Mouse (Mus musculus) liver, embryonic 16.5 days (tissue): Measurements from ENCODE around the gene Utrn. TPM values are rescaled to one million over a fixed set of nuclear protein-coding genes. Genes with fewer than 3 reads are reported as not detected.

Experiments used
- ATAC-seq: fragments of 200-750 bp; cut with Nextera tagmentation; 2 replicates; pipeline ENCODE4 v1.8.0; 2017; ENCODE audit warnings: low read depth, mild to moderate bottlenecking, moderate number of reproducible peaks, moderate library complexity
- H3K27ac ChIP-seq: fragments of 300-500 bp; sonication (generic); 2 replicates; pipeline ENCODE4 v1.5.1; 2014; ENCODE audit warnings: mild to moderate bottlenecking, low read length
- H3K27me3 ChIP-seq: fragments of 300-500 bp; sonication (generic); 2 replicates; pipeline ENCODE4 v1.6.1; 2014; ENCODE audit warnings: low read depth, low read length, mixed read lengths; ENCODE audit not compliant: control insufficient read depth, insufficient read depth
- H3K36me3 ChIP-seq: fragments of 300-500 bp; sonication (generic); 2 replicates; pipeline ENCODE4 v1.6.1; 2014; ENCODE audit warnings: mild to moderate bottlenecking; ENCODE audit not compliant: control insufficient read depth, insufficient read depth
- H3K4me1 ChIP-seq: fragments of 300-500 bp; sonication (generic); 2 replicates; pipeline ENCODE4 v1.6.1; 2014; ENCODE audit warnings: low read depth, low read length, mixed read lengths; ENCODE audit not compliant: control insufficient read depth
- H3K4me2 ChIP-seq: fragments of 300-500 bp; sonication (generic); 2 replicates; pipeline ENCODE4 v1.6.1; 2014; ENCODE audit warnings: low read depth, low read length, mixed read lengths
- H3K4me3 ChIP-seq: fragments of 300-500 bp; sonication (generic); 2 replicates; pipeline ENCODE4 v1.5.1; 2014; ENCODE audit warnings: low read depth, mild to moderate bottlenecking, low read length
- H3K9ac ChIP-seq: fragments of 300-500 bp; sonication (generic); 2 replicates; pipeline ENCODE4 v1.6.1; 2014; ENCODE audit warnings: low read depth, low read length
- H3K9me3 ChIP-seq: fragments of 300-500 bp; sonication (generic); replicated peaks from 2 replicates; pipeline ENCODE4 v1.6.1; 2016; ENCODE audit warnings: low read length; ENCODE audit not compliant: control insufficient read depth
- WGBS: fragments of 180-500 bp; shearing (Covaris S2); extraction: QIAGEN DNeasy Blood & Tissue Kit; methylation state at CpG from one replicate; pipeline ENCODE4 v1.1.7; 2014; ENCODE audit not compliant: insufficient replicate concordance; 5-methylcytosine and 5-hydroxymethylcytosine counted together
- polyA plus RNA-seq: library from polyadenylated mRNA; unstranded; fragments of >200 nt; fragmentation: Nextera tagmentation; extraction: Ambion mirVana; gene quantifications from 2 replicates; pipeline ENCODE4 v1.2.1, GENCODE M21; 2015

Utrn gene
- polyA plus RNA-seq, 1 experiment from 2014 or later: 10.2 TPM

DNA sequence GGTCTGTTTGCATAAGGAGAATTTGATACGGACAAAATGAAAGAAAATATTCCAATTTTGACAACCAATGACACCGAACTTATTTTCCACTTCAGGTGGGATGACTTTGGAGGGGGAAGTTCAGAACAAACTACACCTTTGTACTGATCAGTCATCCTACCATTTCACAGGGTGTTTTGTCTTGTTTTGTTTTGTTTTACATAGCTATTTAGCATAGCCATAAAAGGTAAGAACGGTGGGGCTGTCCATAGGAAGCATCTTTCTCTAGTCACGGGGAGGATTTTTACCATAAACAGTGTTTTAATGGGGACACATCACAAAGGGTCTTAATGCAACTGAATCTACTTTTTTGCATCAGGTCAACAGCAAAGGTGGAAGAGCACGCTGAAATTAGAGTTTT lies 319.9 kb downstream of the Utrn start:
- Histone ChIP-seq H3K9me3 (no peaks in the 10 kb centered on the region), H3K4me2 (no peak overlapping the region), H3K4me3 (no peak overlapping the region), H3K9ac (no peak overlapping the region), H3K27me3 (no peaks in the 10 kb centered on the region), H3K36me3 (no peaks in the 10 kb centered on the region), H3K27ac (no peak overlapping the region), H3K4me1 (no peaks in the 10 kb centered on the region)
- 33% methylated on average over 5 of the region's 5 CpGs for whole genome bisulfite sequencing
- ATAC-seq: no peak

GRCm38 (mm10) chr10:12548616-12549084 lies 320.5 kb downstream of the Utrn start:
- no peaks in the 10 kb centered on the region for H3K9me3 ChIP-seq
- WGBS: 2% methylated on average over 13 of the region's 13 CpGs
- H3K4me3 ChIP-seq: peak overlapping the region; percentile 32
- ATAC-seq: peak; percentile 24; the same call in 1 of the 2 replicates
- H3K4me1 ChIP-seq: no peaks in the 10 kb centered on the region
- H3K4me2 ChIP-seq: peak overlapping the region; percentile 33
- no peaks in the 10 kb centered on the region for H3K27me3 ChIP-seq
- no peak overlapping the region for H3K9ac ChIP-seq
- H3K27ac ChIP-seq: no peak overlapping the region
- no peaks in the 10 kb centered on the region for H3K36me3 ChIP-seq

DNA sequence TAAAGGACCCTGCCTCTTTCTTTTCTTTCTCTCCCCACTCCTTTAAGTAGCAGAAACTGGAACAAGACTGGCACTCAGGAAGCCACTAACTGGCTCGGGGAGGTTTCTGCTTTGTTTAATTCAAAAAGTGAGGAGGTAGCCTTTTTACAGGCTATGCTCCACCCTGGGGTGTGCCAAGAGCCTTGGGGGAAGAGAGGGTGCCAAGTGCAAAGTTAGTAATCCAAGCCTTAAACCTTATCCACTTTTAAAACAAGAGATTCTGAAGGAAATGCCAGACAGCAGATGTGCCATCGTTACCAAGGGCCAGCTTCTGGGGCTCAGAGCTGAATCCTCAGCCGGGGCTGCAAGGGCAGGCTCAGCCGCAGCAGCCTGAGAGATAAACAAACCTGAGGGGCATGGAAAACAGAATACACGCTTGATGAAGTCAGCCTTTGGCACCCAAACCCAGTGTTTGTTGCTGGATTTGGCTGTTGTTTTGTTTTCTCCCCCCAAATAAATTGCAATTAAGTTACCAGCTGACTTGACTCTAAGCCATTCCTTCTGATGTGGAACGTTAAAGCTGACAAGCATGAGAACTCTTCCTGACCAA lies 322.0 kb downstream of the Utrn start:
- Histone ChIP-seq H3K36me3 (no peaks in the 10 kb centered on the region), H3K27me3 (no peaks in the 10 kb centered on the region), H3K9ac (no peak overlapping the region), H3K27ac (no peak overlapping the region), H3K4me1 (no peaks in the 10 kb centered on the region), H3K4me2 (no peak overlapping the region), H3K9me3 (no peaks in the 10 kb centered on the region), H3K4me3 (no peak overlapping the region)
- no peak for ATAC-seq
- 27% methylated on average over 6 of the region's 6 CpGs for WGBS

- Histone ChIP-seq H3K27ac (no peak overlapping the region), H3K9ac (no peak overlapping the region), H3K4me1 (no peaks in the 10 kb centered on the region), H3K27me3 (no peaks in the 10 kb centered on the region), H3K36me3 (no peaks in the 10 kb centered on the region), H3K4me3 (no peak overlapping the region), H3K4me2 (no peak overlapping the region), H3K9me3 (no peaks in the 10 kb centered on the region)
- ATAC-seq: no peak
- 55% methylated on average over 2 of the region's 2 CpGs for WGBS
Observed at GRCm38 (mm10) chr10:12545440-12545839, 323.7 kb downstream of the Utrn start.

GRCm38 (mm10) chr10:12541757-12542156 lies 327.4 kb downstream of the Utrn start:
- H3K36me3 ChIP-seq: no peaks in the 10 kb centered on the region
- H3K4me3 ChIP-seq: no peak overlapping the region
- ATAC-seq: no peak
- no peak overlapping the region for H3K27ac ChIP-seq
- no peaks in the 10 kb centered on the region for H3K9me3 ChIP-seq
- WGBS: 64% methylated on average over 1 of the region's 1 CpGs
- H3K9ac ChIP-seq: no peak overlapping the region
- H3K4me1 ChIP-seq: no peaks in the 10 kb centered on the region
- no peaks in the 10 kb centered on the region for H3K27me3 ChIP-seq
- no peak overlapping the region for H3K4me2 ChIP-seq

DNA sequence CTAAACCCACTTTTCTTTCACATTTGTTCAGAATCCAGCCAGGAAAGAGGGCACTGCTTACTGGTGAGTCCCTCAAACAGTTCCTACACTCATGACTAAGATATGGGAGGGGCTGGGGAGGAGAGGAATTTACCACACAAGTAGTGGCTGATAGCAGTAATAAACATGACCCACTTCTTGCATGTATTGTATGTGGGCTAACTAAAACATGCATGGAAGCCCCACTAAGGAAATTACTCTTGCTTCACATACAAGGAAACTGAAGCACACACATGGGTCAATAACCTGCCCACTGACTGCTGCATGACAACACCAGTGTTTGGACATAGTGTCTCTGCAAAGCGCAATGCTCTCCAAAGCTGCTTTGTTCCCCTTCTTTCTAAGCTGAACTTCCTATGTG lies 333.9 kb downstream of the Utrn start:
- Histone ChIP-seq H3K4me1 (no peaks in the 10 kb centered on the region), H3K27me3 (no peaks in the 10 kb centered on the region), H3K9ac (no peak overlapping the region), H3K27ac (no peak overlapping the region), H3K36me3 (no peaks in the 10 kb centered on the region), H3K9me3 (no peaks in the 10 kb centered on the region), H3K4me3 (no peak overlapping the region), H3K4me2 (no peak overlapping the region)
- WGBS: 66% methylated on average over 1 of the region's 1 CpGs
- no peak for ATAC-seq

- Histone ChIP-seq H3K9me3 (no peaks in the 10 kb centered on the region), H3K27ac (no peak overlapping the region), H3K36me3 (no peaks in the 10 kb centered on the region), H3K9ac (no peak overlapping the region), H3K27me3 (no peaks in the 10 kb centered on the region), H3K4me3 (no peak overlapping the region), H3K4me2 (no peak overlapping the region), H3K4me1 (no peaks in the 10 kb centered on the region)
- 48% methylated on average over 3 of the region's 3 CpGs for WGBS
- ATAC-seq: peak; percentile 41; the same call in 1 of the 2 replicates
Observed at GRCm38 (mm10) chr10:12534801-12535200, 334.4 kb downstream of the Utrn start.

DNA sequence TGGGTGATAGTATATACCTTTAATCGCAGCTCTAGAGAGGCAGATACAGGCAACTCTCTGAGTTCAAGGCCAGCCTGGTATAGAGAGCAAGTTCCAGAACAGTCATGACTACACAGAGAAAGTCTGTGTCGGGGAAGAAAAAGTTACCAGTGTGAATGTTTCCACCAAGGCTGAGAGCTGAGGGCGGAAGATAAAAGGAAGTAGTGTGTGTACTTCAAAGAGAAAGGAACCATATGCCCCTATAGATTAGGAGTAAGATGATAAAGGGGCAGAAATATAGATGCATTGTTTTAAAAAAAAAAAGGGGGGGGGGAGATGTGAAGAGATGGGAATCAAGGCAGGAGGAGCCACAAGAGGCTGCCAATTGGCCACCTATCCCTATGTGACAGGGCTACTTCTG lies 334.9 kb downstream of the Utrn start:
- H3K9me3 ChIP-seq: no peaks in the 10 kb centered on the region
- no peak overlapping the region for H3K4me2 ChIP-seq
- no peak overlapping the region for H3K4me3 ChIP-seq
- H3K36me3 ChIP-seq: no peaks in the 10 kb centered on the region
- H3K27me3 ChIP-seq: no peaks in the 10 kb centered on the region
- 19% methylated on average over 3 of the region's 3 CpGs for WGBS
- no peak for ATAC-seq
- no peak overlapping the region for H3K27ac ChIP-seq
- H3K4me1 ChIP-seq: no peaks in the 10 kb centered on the region
- no peak overlapping the region for H3K9ac ChIP-seq

- WGBS: 34% methylated on average over 1 of the region's 1 CpGs
- H3K9ac ChIP-seq: no peak overlapping the region
- no peak for ATAC-seq
- no peak overlapping the region for H3K4me2 ChIP-seq
- no peak overlapping the region for H3K27ac ChIP-seq
- no peaks in the 10 kb centered on the region for H3K9me3 ChIP-seq
- no peaks in the 10 kb centered on the region for H3K4me1 ChIP-seq
- H3K36me3 ChIP-seq: no peaks in the 10 kb centered on the region
- no peak overlapping the region for H3K4me3 ChIP-seq
- H3K27me3 ChIP-seq: no peaks in the 10 kb centered on the region
Observed at GRCm38 (mm10) chr10:12522078-12522477, 347.1 kb downstream of the Utrn start.
